Mouse (Mus musculus): ENCODE measurements around the gene Gfpt1. TPM values are rescaled to one million over a fixed set of nuclear protein-coding genes. Genes with fewer than 3 reads are reported as not detected.
"Not testable (repeated sequence)": the region's sequence is repeated elsewhere in the genome, so short reads cannot be mapped to it uniquely, and the experiment has no call there.

The Gfpt1 gene
- total RNA-seq, 2 experiments from 2014 or later: 13.0 to 15.6 TPM

DNA sequence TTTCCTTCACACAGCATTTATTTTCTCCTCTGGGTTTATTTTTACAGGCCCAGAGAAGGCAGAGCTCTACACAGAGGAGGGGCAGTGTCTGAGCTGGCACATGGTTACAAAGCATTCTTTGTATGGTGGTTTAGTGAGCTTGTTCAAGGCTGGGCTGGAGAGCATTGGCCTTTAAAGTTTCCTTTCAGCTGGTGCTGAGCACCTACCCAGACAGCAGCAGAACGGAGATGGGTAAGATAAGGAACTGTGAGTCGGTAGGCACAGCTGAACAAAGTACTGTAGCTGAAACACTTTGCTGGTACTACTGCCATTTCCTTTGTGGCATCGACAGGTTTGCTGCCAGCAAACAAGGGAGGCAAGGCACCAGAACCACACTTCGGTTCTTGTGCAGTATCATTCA, 1.7 kb upstream of the Gfpt1 start:
- DNase-seq: no peak
- intact Hi-C loops (cut with DNase I): no loop called here

DNA sequence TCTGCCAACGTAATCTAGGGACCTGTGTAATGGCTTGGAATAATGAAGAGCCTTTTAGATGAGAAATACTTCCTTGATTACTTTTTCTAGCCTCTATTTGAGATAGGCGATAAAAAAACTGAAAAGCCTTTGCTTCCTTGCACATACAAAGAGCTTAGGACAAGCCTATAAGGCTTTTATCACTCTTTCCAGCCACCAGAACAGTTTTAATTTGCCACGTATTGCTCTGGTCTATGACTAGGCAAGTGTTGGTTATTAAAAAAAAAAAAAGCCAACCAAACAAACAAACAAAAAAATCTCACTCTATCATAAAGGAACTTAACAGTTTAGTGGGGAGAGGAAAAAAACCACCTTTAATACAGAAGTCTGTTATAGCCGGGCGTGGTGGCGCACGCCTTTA, 1.2 kb upstream of the Gfpt1 start:
- intact Hi-C loops (cut with DNase I): no loop called here
- no peak for DNase-seq

DNA sequence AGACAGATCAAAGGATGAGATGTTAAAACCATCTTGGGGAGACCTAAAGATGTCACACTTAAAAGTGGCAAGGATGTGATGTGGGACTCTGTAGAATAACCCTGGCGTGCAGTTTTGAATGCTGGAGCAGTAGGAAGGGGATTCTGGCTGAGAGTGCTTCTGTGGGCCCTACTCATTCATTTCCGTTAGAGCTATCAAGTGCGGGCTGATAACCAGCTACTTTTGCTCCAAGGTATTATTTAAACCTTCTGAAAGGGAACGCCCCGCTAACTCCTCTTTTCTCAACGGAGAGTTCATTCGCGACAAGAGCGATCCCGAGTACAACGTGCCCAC, 676 bp upstream of the Gfpt1 start:
- intact Hi-C loops (cut with DNase I): loop anchor here (2.0 kb wide), 1 partner anchor 31 kb away; no protein-coding TSS in a partner anchor
- DNase-seq: no peak

- no peak for DNase-seq
- intact Hi-C loops (cut with DNase I): loop anchor here (2.0 kb wide), 1 partner anchor 32 kb away; no protein-coding TSS in a partner anchor
Measured at GRCm38 (mm10) chr6:87043131-87043516, 478 bp downstream of the Gfpt1 start.

DNA sequence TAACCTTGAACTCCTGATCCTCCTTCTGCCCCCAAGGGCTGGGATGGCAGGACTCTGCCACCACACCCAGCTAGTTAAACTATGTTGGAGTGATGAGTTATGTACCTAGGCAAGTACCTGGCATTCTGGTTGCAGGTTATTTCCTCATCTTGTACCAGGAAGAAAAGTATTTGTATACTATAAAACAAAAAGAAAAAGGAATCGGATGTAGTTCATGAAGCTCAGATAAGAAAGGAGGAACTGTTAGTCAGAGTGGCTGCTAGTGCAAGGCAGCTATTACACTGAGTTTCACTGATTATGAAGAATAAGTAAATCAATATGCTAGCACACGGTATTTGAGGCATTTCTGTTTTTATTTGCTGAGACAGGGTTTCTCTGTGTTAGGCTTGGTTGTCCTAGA, 2.2 kb downstream of the Gfpt1 start:
- no peak for DNase-seq
- intact Hi-C loops (cut with DNase I): no loop called here

- DNase-seq: no peak
- intact Hi-C loops (cut with DNase I): no loop called here
Measured at GRCm38 (mm10) chr6:87045507-87045906, 2.9 kb downstream of the Gfpt1 start.

GRCm38 (mm10) chr6:87048712-87049111, 6.1 kb downstream of the Gfpt1 start:
- DNase-seq; intact Hi-C loops (cut with DNase I): not testable (repeated sequence)

- intact Hi-C loops (cut with DNase I): no loop called here
- no peak for DNase-seq
Measured at GRCm38 (mm10) chr6:87051886-87052425, 9.3 kb downstream of the Gfpt1 start.

DNA sequence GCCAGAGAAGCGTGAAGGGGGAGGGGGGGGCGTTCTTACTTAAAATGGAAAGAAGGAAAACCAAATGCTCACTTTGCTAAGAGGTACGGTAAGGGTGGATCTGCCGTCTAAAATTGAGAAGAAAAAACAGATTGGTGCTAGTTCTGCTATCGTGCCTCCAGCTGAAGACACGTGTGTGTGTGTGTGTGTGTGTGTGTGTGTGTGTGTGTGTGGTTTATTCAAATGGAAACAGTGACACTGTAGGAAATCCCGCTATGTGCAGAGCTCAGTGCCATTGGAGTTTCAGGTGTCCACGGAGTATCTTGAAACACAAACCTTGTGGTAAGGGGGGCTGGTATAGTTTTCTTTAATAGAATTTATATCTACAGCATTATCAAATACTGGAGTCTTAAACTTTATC, 11.5 kb downstream of the Gfpt1 start:
- intact Hi-C loops (cut with DNase I): no loop called here
- DNase-seq: no peak

DNA sequence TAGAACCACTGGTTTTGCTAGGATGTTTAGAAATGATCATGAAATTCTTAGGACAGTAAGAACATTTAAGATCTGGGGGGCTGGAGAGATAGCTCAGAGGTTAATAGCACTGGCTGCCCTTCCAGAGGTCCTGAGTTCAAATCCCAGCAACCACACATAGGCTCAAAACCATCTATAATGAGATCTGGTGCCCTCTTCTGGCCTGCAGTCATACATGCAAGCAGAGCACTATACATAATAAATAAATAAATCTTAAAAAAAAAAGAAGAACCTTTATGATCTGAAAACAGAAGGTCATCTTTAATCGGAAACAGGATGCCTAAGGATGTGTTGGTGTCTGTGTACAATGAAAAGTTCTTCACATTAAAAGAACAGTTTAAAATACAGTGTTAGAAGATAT, 17.1 kb downstream of the Gfpt1 start:
- intact Hi-C loops (cut with DNase I): no loop called here
- DNase-seq: no peak

DNA sequence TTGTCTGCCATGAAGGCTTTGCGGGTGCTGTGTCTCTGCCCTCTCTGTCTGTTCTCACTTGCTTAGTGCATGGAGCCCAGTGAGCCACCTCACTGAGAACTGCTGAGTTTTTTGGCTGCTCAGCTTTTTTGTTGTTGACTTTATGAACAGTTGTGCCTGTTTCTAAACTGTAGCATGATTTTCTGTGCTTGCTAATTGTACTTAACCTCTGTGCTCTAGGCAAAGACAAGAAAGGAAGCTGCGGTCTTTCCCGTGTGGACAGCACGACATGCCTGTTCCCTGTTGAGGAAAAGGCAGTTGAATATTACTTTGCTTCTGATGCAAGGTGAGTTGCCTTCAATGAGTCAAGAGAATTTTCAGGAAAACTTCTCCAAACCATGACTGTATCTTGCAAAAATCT, 20.9 kb downstream of the Gfpt1 start:
- intact Hi-C loops (cut with DNase I): no loop called here
- no peak for DNase-seq

GRCm38 (mm10) chr6:87068209-87068608, 25.6 kb downstream of the Gfpt1 start:
- intact Hi-C loops (cut with DNase I): no loop called here
- no peak for DNase-seq

GRCm38 (mm10) chr6:87069195-87069900, 26.7 kb downstream of the Gfpt1 start:
- intact Hi-C loops (cut with DNase I): no loop called here
- DNase-seq: no peak

- intact Hi-C loops (cut with DNase I): no loop called here
- DNase-seq: no peak
Measured at GRCm38 (mm10) chr6:87070641-87071040, 28.0 kb downstream of the Gfpt1 start.

GRCm38 (mm10) chr6:87072759-87073158, 30.1 kb downstream of the Gfpt1 start:
- DNase-seq: no peak
- intact Hi-C loops (cut with DNase I): no loop called here

DNA sequence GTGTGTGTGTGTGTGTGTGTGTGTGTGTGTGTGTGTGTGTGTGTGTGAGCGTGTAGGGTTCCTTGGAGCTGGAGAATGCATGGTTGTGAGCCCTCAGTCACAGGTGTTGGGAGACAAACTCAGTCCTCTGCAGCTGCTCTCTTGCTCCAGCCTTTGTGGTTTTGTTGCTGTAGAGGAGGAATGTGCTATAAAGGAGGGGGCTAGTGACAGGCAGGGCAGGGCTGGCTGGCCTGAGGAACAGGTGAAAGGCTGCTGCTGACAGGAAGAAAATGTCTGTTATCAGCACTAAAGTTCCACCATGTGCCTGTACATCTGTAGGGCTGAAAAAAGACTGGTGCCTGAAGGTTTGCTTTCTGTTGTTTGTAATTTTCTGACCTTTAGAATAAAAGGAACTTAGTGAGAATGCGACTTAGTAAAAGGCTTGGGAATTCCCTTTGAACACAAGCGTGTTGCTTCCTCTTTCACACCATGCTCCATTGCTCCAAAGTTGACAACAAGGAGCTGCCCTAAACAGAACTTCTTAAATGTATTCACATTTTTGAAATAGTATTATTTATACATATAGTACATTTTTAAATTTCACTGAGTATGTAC, 32.5 kb downstream of the Gfpt1 start:
- intact Hi-C loops (cut with DNase I): no loop called here
- DNase-seq: no peak

GRCm38 (mm10) chr6:87079457-87079856, 36.8 kb downstream of the Gfpt1 start:
- intact Hi-C loops (cut with DNase I): no loop called here
- no peak for DNase-seq

- intact Hi-C loops (cut with DNase I): no loop called here
Measured at GRCm38 (mm10) chr6:87085026-87085425, 42.4 kb downstream of the Gfpt1 start.

DNA sequence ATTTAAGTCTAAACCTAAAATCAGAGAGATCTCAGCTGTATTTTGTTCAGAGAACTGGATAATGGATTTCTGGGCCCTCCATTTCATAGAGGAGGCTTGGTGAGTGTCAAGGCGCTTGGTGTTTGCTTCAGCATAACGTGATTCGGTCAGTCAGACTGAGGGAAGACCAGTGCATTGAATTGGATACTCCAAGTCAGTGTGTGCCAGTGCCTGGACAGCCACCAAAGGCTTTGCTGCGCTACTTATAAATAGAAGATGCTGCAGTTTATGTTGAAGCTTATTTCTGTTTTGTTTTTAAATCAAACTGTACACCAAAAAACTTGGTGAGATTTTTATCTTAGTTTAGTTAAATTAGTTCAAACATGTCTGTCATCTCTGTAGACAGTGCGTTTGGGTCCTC, 45.7 kb downstream of the Gfpt1 start:
- intact Hi-C loops (cut with DNase I): no loop called here
- no peak for DNase-seq

More at GRCm38 (mm10) chr6:87085026-87085425, 42.4 kb downstream of the Gfpt1 start:
- DNase-seq: no peak

- DNase-seq: no peak
- intact Hi-C loops (cut with DNase I): no loop called here
Measured at GRCm38 (mm10) chr6:87090877-87091276, 48.2 kb downstream of the Gfpt1 start.

DNA sequence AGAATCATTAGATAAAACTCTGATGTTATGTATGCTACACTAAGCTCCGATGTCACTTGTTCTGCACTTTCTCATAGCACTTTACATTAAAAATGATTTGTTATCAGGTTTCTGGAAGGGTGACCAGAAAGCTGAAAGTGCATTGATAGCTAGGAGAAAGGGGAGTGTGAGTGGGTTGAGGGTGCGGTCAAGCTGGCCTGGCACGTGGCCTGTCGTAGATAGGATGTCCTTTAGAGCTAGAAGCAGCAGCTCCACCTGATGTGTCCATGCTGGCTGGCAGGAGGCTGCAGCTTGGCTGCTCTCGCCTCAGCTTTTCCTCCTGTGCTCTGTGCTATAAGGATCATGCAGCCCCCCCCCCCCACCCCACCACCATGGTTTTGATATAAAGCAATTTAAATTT, 49.8 kb downstream of the Gfpt1 start:
- intact Hi-C loops (cut with DNase I): no loop called here
- no peak for DNase-seq

GRCm38 (mm10) chr6:87093631-87094030, 51.0 kb downstream of the Gfpt1 start:
- intact Hi-C loops (cut with DNase I); DNase-seq: not testable (repeated sequence)
